Mouse (Mus musculus): ENCODE results near the gene Mpped2. TPM values are rescaled to one million over a fixed set of nuclear protein-coding genes. Genes with fewer than 3 reads are reported as not detected.

Gene Mpped2
- polyA plus RNA-seq, 1 experiment from 2014 or later, result 221 TPM

- Histone ChIP-seq H3K4me1 (peaks cover 39% of the 10 kb centered on the region), H3K27ac (replicated peaks) (no peak overlapping the region), H3K27me3 (no peaks in the 10 kb centered on the region), H3K4me2 (replicated peaks) (no peak overlapping the region), H3K36me3 (no peaks in the 10 kb centered on the region), H3K9me3 (no peaks in the 10 kb centered on the region), H3K9ac (replicated peaks) (no peak overlapping the region), H3K4me3 (no peak overlapping the region)
- ATAC-seq (replicated peaks), result no peak
- WGBS, result 81% methylated on average over 8 of the region's 8 CpGs
These were observed 158.4 kb downstream of the Mpped2 start for GRCm38 (mm10) chr2:106851515-106851914.

- no peak overlapping the region for H3K4me2 ChIP-seq (replicated peaks)
- no peaks in the 10 kb centered on the region for H3K36me3 ChIP-seq
- H3K27me3 ChIP-seq, result no peaks in the 10 kb centered on the region
- peaks cover 56% of the 10 kb centered on the region for H3K4me1 ChIP-seq
- ATAC-seq (replicated peaks), result no peak
- no peaks in the 10 kb centered on the region for H3K9me3 ChIP-seq
- no peak overlapping the region for H3K4me3 ChIP-seq
- no peak overlapping the region for H3K9ac ChIP-seq (replicated peaks)
- H3K27ac ChIP-seq (replicated peaks), result peak overlapping the region; percentile 13; the same call in 1 of the 2 replicates
- whole genome bisulfite sequencing, result 31% methylated on average over 4 of the region's 4 CpGs
These were observed 161.1 kb downstream of the Mpped2 start for GRCm38 (mm10) chr2:106854213-106854612.

GRCm38 (mm10) chr2:106854758-106855157 lies 161.7 kb downstream of the Mpped2 start:
- no peaks in the 10 kb centered on the region for H3K27me3 ChIP-seq
- H3K9ac ChIP-seq (replicated peaks), result no peak overlapping the region
- ATAC-seq (replicated peaks), result peak; percentile 39
- H3K4me2 ChIP-seq (replicated peaks), result no peak overlapping the region
- H3K36me3 ChIP-seq, result no peaks in the 10 kb centered on the region
- H3K4me1 ChIP-seq, result peaks cover 52% of the 10 kb centered on the region
- H3K4me3 ChIP-seq, result no peak overlapping the region
- H3K27ac ChIP-seq (replicated peaks), result peak overlapping the region; percentile 13; the same call in 1 of the 2 replicates
- WGBS, result 18% methylated on average over 8 of the region's 8 CpGs
- no peaks in the 10 kb centered on the region for H3K9me3 ChIP-seq

- ATAC-seq (replicated peaks), result 0 out of 2 replicates have a peak, but pooled peaks have one; percentile 1
- Histone ChIP-seq H3K27ac (replicated peaks) (0 out of 2 replicates have a peak overlapping the region, but pooled peaks have one; percentile 13), H3K27me3 (no peaks in the 10 kb centered on the region), H3K4me2 (replicated peaks) (no peak overlapping the region), H3K4me3 (no peak overlapping the region), H3K36me3 (no peaks in the 10 kb centered on the region), H3K9ac (replicated peaks) (no peak overlapping the region), H3K4me1 (peaks cover 55% of the 10 kb centered on the region), H3K9me3 (no peaks in the 10 kb centered on the region)
- 29% methylated on average over 13 of the region's 13 CpGs for WGBS
These were observed 162.1 kb downstream of the Mpped2 start for GRCm38 (mm10) chr2:106855184-106855583.

GRCm38 (mm10) chr2:106855623-106856350 lies 162.7 kb downstream of the Mpped2 start:
- no peak for ATAC-seq (replicated peaks)
- Histone ChIP-seq H3K27me3 (no peaks in the 10 kb centered on the region), H3K4me1 (peaks cover 59% of the 10 kb centered on the region), H3K4me3 (no peak overlapping the region), H3K36me3 (no peaks in the 10 kb centered on the region), H3K27ac (replicated peaks) (peak overlapping the region; percentile 42; the same call in 1 of the 2 replicates), H3K9me3 (no peaks in the 10 kb centered on the region), H3K4me2 (replicated peaks) (no peak overlapping the region), H3K9ac (replicated peaks) (no peak overlapping the region)
- 20% methylated on average over 12 of the region's 12 CpGs for WGBS

GRCm38 (mm10) chr2:106856361-106856961 lies 163.4 kb downstream of the Mpped2 start:
- Histone ChIP-seq H3K4me1 (peaks cover 65% of the 10 kb centered on the region), H3K9ac (replicated peaks) (no peak overlapping the region), H3K9me3 (no peaks in the 10 kb centered on the region), H3K27me3 (no peaks in the 10 kb centered on the region), H3K36me3 (no peaks in the 10 kb centered on the region), H3K4me2 (replicated peaks) (no peak overlapping the region), H3K4me3 (no peak overlapping the region), H3K27ac (replicated peaks) (peak overlapping the region; percentile 30)
- ATAC-seq (replicated peaks), result peak; percentile 41; the same call in 1 of the 2 replicates
- WGBS, result 24% methylated on average over 9 of the region's 9 CpGs

- 54% methylated on average over 4 of the region's 4 CpGs for WGBS
- Histone ChIP-seq H3K4me1 (peaks cover 66% of the 10 kb centered on the region), H3K27me3 (no peaks in the 10 kb centered on the region), H3K36me3 (no peaks in the 10 kb centered on the region), H3K9ac (replicated peaks) (no peak overlapping the region), H3K27ac (replicated peaks) (peak overlapping the region; percentile 30; the same call in 1 of the 2 replicates), H3K9me3 (no peaks in the 10 kb centered on the region), H3K4me3 (no peak overlapping the region), H3K4me2 (replicated peaks) (no peak overlapping the region)
- ATAC-seq (replicated peaks), result no peak
These were observed 164.2 kb downstream of the Mpped2 start for GRCm38 (mm10) chr2:106857258-106857657.

GRCm38 (mm10) chr2:106857711-106858110 lies 164.6 kb downstream of the Mpped2 start:
- no peak overlapping the region for H3K27ac ChIP-seq (replicated peaks)
- H3K27me3 ChIP-seq, result no peaks in the 10 kb centered on the region
- WGBS, result 89% methylated on average over 4 of the region's 4 CpGs
- H3K4me2 ChIP-seq (replicated peaks), result no peak overlapping the region
- no peak overlapping the region for H3K9ac ChIP-seq (replicated peaks)
- H3K36me3 ChIP-seq, result no peaks in the 10 kb centered on the region
- ATAC-seq (replicated peaks), result no peak
- no peak overlapping the region for H3K4me3 ChIP-seq
- peaks cover 70% of the 10 kb centered on the region for H3K4me1 ChIP-seq
- no peaks in the 10 kb centered on the region for H3K9me3 ChIP-seq

- Histone ChIP-seq H3K27ac (replicated peaks) (no peak overlapping the region; the same call in 1 of the 2 replicates), H3K9ac (replicated peaks) (no peak overlapping the region), H3K4me3 (no peak overlapping the region)
These were observed 168.0 kb downstream of the Mpped2 start for GRCm38 (mm10) chr2:106860856-106861679.

GRCm38 (mm10) chr2:106863050-106863653 lies 170.1 kb downstream of the Mpped2 start:
- peaks cover 27% of the 10 kb centered on the region for H3K4me1 ChIP-seq
- ATAC-seq (replicated peaks), result no peak
- no peak overlapping the region for H3K9ac ChIP-seq (replicated peaks)
- no peaks in the 10 kb centered on the region for H3K36me3 ChIP-seq
- no peaks in the 10 kb centered on the region for H3K27me3 ChIP-seq
- no peaks in the 10 kb centered on the region for H3K9me3 ChIP-seq
- H3K27ac ChIP-seq (replicated peaks), result no peak overlapping the region
- no peak overlapping the region for H3K4me2 ChIP-seq (replicated peaks)
- no peak overlapping the region for H3K4me3 ChIP-seq
- 55% methylated on average over 11 of the region's 11 CpGs for WGBS

More at GRCm38 (mm10) chr2:106860856-106861679, 168.0 kb downstream of the Mpped2 start:
- Histone ChIP-seq H3K36me3 (no peaks in the 10 kb centered on the region), H3K27me3 (no peaks in the 10 kb centered on the region), H3K9me3 (no peaks in the 10 kb centered on the region), H3K4me2 (replicated peaks) (no peak overlapping the region; the same call in 1 of the 2 replicates), H3K4me1 (peaks cover 47% of the 10 kb centered on the region)
- ATAC-seq (replicated peaks), result peak; percentile 32
- 50% methylated on average over 21 of the region's 21 CpGs for WGBS

GRCm38 (mm10) chr2:106865148-106865786 lies 172.2 kb downstream of the Mpped2 start:
- no peaks in the 10 kb centered on the region for H3K9me3 ChIP-seq

More at GRCm38 (mm10) chr2:106865148-106865786, 172.2 kb downstream of the Mpped2 start:
- ATAC-seq (replicated peaks), result no peak
- H3K4me3 ChIP-seq, result no peak overlapping the region
- H3K36me3 ChIP-seq, result peaks cover 4% of the 10 kb centered on the region; the same call in 1 of the 2 replicates
- H3K9ac ChIP-seq (replicated peaks), result no peak overlapping the region
- WGBS, result 85% methylated on average over 7 of the region's 7 CpGs
- H3K27ac ChIP-seq (replicated peaks), result no peak overlapping the region
- no peak overlapping the region for H3K4me2 ChIP-seq (replicated peaks)
- no peaks in the 10 kb centered on the region for H3K27me3 ChIP-seq
- H3K4me1 ChIP-seq, result peaks cover 20% of the 10 kb centered on the region
